Mouse (Mus musculus): ENCODE measurements around the gene Ak8.
A peak's percentile ranks its signal among the peaks of the same experiment; 100 is the strongest.

Ak8 gene

DNA sequence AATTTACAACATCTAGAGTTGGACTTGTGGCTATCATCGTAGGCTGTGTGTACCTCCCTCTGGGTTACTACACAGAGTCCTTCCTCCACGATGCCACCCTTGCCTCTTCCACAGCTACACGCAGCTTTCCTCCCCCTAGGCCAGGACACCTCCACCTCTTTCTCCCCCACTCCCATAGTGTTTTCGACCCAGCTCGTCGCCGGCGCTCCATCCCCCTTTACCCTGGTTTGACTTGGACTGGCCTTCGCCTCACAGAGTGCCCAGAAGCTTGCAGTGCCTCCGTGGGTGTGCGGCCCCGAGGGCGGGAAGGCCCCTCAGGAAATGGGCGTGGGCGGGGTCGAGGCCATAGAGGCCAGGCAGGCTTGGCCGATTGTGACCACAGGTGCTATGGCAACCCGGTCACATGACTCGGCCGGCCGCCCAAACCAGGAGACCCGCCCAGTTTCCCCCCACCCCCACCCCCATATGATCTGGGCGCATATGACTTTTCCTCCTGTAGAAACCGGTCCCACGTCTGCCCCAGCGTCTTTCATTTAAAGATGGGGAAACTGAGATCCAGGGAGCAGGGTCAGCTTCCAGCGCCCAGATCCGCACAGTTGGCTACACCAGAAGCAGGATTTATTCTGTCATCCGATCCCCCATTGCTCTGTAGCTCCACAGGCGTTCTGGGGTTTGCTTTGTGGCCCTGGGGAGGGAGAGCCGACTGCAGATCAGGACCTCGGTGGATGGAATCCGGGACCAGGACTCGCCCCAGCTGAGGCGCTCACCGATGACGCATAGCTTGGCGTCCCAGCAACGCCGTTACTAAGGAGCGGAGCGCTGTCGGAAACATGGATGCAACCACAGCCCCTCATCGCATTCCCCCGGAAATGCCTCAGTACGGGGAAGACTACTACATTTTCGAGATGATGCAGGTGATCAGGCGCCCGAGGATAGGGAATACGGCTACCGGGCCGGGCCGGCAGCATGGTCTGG, at the start of gene Ak8, which contains the start of gene Spaca9:
Gene Ak8, plus strand, starts transcription at position 804 of the 975 bp plus-strand sequence.
Gene Spaca9, minus strand, starts transcription at position 367 of the 975 bp plus-strand sequence.
- peak; percentile 88 for DNase-seq (ENCODE audit: low read depth, low spot score)

DNA sequence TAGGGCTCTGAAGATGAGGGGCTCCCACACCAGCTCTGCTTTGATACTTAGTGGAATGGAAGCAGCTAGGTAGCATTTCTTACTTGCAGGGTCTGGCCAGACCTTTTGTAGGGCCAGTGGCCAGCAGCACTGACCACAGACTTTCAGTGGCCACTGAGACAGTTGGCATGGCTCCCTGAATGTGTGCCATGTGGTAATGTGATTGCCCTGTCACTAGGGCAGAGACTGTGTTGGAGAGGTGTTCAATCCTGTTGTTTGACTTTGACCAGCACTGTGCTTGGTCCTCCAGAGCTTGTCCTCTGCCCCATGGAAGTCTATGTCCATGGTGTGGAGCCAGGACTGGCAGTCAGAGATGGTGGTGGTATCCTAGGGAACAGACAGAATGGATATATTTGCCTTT, 49.4 kb upstream of the Ak8 start:
- DNase-seq (ENCODE audit: low read depth, low spot score): no peak

DNA sequence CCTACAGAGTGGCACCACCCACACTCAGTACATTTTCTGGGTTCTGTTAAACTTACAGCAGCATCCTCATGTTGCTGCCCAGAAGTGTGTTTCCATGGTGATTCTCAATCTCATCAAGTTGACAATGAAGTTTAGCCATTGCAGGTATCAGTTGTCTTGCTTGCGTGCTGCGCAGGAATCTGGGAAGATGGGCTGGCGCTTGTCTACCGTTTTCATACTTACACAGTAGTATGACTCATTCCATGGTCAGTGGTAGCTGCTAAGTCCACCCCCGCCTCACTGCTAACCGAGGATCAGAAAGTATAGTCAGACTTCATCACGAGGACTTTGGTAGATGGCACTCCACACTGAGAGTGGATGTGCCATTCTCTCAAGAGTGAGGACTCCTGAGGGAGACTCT, 46.6 kb upstream of the Ak8 start:
- DNase-seq (ENCODE audit: low read depth, low spot score): no peak

DNA sequence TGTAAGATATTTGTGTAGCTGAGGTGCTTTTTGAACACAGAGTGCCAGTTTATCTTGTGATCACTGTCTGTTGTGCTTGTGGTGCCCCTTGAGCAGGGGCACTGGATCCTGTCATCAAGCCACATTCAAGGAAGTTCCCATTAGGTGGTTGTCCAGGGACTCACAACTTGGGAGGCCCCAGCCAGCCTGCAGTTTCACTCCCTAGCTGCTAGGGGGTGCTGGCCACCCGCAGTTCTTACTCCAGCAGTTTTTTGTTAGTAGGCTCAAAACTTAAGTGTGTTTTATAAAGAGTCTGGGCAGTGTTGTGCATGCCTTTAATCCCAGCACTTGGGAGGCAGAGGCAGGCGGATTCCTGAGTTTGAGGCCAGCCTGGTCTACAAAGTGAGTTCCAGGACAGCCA, 45.7 kb upstream of the Ak8 start:
- DNase-seq (ENCODE audit: low read depth, low spot score): peak; percentile 75

DNA sequence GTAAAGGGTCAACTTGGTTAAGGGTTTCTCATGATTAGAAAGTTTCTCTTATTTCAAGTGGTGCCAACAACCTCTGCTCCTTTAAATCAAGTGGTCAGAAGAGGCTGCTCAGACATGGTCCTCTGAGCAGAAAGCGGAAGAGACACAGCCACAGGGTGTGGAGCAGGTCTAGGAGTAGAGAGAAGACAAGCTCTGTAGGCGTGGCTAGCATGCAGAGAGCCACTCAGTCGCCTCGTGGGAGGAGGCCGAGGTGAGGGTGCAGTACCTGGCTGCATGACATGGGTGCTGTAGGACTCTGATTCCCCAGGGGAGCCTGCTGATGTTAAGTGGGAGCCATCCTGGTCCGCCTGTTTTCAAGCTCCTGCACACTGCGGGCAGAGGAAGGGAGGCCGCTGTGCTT, 43.7 kb upstream of the Ak8 start:
- DNase-seq (ENCODE audit: low read depth, low spot score): peak; percentile 74

DNA sequence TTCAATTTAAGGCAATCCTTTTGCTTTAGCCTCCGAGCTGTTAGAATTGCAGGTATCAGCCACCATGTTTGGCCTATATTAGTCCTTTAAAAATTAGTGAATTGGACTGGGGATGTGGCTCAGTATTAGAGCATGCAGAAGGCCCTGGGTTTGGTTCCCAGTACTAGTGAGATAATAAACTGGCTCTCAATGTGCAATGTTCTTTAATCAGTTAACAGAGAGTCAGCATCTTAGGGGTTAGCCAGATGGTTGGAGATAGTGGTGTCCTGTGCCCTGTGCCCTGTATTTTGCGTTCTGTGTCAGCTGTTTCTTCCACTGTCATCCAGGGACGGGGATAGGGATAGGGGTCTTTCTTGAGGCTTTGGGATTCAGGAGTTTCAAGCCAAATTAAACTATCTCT, 37.1 kb upstream of the Ak8 start:
- no peak for DNase-seq (ENCODE audit: low read depth, low spot score)

DNA sequence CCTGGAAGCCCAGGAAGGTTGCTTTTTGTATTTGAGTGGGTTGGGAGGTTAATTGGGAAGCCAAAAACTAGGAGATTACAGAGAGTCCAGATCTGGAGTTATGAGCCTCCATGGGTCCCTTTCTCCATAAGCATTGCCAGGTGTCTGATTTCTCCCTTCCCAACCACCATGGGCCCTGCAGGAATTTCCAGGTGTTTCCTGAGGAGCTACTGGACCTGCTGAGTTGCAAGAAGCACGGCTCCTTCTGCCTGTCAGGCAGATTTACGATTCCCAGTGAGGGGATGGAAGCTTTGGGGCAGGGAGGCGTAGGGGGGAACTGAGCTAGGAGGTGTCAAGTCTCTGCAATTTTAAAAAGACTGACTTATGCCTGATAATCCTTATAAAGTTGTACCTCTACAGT, 34.1 kb upstream of the Ak8 start:
- DNase-seq (ENCODE audit: low read depth, low spot score): no peak

DNA sequence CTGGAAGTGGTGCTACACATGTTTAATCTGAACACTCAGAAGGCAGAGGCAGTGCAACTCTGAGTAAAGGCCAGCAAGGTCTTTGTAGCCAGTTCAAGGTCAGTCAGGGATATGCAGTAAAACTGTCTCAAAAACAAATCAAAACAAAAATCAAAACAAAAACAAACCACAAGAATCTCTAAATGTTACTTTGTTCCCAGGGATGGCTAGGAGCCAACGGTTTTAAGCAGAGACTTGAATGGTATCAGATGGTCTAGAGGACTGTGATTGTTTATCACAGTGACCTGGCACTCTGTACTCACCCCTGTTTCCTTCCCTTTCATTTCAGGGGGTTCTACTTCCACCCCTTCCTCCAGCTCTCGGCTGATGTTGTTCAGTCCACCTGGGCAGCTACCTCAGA, 28.5 kb upstream of the Ak8 start:
- DNase-seq (ENCODE audit: low read depth, low spot score): no peak

DNA sequence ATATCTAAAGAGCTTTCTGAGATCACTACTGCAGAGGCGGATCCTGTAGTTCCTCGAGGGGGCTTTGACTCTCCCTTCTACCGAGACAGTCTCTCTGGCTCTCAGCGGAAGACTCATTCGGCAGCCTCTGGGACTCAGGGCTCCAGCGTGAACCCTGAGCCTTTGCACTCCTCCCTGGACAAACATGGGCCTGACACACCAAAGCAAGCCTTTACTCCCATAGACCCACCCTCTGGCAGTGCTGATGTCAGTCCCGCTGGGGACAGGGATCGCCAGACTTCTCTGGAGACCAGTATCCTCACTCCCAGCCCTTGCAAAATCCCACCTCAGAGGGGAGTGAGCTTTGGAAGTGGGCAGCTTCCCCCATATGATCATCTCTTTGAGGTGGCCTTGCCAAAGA, 24.0 kb upstream of the Ak8 start:
- no peak for DNase-seq (ENCODE audit: low read depth, low spot score)

DNA sequence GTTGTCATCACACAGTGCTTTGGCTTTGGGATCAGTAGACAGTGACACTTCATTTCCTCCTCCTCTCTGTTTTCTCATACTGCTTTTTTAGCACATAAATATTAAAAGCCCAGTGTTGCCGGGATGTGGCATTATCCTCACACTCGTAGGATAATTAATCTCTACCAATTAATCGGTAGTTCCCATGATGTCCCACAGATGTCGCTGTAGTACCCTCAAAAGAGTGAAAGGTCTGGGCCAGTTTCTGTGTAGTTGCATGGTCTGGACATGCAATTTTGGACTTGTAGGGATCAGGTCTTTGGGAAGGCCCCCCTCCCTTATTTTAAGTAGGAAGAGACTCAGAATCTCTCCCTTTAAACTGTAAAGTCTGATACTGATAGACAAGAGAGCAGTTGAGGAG, 19.3 kb upstream of the Ak8 start:
- peak; percentile 50 for DNase-seq (ENCODE audit: low read depth, low spot score)

DNA sequence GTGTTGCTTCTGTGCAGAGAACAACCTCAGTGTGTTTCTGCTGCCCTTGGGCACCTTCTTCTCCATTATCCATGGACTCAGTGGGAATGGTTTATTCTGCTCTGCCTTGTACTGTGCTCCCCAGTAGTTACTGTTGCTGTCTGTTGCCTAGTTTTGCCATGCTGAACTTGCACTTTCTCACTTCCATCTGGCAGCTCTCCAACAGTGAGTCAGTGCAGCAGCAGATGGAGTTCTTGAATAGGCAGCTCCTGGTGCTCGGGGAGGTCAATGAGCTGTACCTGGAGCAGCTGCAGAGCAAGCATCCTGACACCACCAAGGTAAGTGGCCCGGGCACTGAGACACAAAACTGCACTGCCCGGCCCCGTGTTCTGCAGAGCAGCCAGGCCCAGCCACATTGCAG, 18.2 kb upstream of the Ak8 start:
- DNase-seq (ENCODE audit: low read depth, low spot score): no peak

DNA sequence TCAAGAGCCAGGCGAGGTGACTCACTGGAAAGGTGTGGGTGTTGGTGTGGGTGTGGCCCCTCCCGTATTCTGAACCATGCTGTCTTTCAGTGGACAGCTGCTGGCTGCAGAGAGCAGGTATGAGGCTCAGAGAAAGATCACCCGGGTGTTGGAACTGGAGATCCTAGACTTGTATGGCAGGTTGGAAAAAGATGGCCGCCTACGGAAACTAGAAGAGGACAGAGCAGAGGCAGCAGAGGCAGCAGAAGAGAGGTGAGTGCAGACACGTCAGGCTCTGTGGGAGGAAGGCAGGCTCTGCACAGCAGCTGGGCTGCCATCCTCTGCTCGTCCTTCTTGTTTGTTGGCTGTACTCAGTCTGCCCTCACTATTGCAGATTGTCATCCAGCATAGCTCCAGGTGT, 14.1 kb upstream of the Ak8 start:
- DNase-seq (ENCODE audit: low read depth, low spot score): no peak

DNA sequence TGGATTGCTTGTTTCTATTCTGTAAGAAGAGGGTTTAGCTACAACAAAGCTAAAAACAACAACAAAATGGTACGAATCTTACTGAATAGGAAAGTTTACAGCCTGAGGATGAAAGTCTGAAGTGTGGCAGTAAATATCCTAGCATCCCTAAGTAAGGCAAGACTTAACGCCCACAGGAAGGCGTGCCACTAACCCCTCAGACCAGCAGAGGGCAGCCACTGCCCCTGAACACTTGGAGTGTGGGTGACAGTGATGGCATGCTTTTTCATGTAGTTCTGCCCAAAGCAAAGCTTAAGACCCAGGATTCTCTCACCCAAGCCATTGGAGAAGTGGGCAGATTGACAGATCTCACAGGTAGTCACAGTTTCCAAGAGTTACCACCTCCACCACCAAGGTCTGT, 11.5 kb upstream of the Ak8 start:
- peak; percentile 32 for DNase-seq (ENCODE audit: low read depth, low spot score)

DNA sequence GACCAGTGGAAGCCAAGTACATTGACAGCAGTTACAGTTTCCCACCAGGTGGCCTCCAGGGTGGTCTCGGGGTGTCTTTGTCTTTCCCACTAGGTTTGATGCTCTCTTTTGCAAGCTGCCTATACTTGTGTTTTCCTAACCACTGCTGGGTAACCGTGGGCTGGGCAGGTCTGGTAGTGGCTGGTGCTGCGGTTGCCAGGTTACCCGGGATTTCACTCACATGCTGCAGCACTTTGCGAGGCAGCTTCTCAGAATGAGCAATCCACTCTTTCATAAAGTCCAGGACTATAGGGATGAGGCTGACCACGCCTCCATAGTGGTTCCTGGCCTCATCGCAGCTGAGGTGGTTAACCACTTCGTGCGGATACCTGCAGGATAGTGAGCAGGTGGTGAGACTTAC, 7.3 kb upstream of the Ak8 start:
- peak; percentile 6 for DNase-seq (ENCODE audit: low read depth, low spot score)

DNA sequence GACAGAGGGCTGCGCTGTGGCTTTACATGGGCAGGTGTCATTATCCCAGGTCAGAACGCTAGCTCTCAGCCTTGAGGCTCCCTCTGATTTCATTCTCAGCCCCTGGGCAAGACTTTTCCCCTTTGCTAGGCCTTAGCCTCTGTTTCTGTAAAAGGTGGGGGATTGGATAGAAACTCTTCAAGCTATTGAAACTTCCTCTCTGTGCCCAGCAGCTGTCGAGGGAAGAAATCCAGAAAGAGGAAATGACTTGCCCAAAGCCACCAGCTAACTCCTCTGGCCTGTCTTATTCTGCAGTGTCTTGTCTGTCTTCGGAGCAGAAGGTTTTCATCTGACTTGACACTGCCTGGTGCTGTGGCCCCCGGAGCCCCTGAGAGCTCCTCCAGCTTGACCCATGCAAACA, 1.4 kb upstream of the Ak8 start:
- DNase-seq (ENCODE audit: low read depth, low spot score): no peak

DNA sequence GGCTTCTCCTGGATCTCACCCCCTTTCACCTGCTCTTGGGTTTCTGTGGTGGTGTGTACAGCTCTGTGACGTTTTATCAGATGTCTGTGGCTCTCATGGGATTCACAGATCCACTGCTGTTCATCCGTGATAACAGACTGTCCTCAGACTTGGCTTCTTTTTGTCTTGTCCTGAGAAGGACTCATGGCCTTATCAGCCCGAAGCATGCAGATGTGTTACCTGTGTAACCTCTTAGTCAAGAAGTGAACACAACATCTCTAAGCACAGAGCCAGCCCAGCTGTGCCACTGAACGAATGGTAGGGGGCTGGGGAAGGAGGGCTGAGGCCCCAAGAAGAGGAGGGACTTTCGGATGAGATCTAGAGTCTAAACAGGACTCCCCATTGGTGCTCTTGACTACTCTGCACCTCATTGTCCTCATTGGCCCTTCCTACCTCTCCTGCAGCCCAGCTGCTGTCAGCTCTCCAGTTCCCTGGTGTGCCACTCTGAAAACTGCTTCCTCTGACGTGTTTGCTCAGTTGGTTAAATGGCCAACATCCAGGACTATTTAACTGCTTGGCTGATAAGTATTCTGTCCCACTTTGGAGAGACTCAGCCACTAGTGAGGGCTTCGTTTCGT, 1.8 kb downstream of the Ak8 start:
- DNase-seq (ENCODE audit: low read depth, low spot score): no peak

DNA sequence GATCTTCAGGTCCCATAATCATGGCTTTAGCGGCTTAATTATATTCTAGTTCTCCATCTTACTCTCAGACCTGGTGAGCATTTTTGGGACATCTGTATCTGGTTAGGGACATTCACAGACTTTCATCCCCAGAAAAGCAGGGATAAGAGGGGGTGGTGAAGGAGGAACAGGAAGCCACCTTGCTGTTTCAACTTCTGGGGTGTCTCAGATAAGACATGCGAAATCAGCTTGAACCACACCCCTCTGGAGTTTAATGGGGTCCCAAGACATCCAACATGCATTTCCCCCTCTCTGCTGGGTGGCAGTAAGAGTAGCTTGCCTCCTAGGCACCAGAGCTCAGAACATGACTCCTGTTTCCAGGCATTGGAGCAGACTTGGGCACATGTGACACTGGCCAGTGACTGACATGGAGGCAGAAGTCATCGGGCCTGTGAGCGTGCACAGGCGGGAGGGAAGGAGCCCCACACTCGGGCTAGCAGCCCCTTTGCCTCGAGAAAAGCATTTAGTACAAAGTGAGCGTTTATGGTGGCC, 6.2 kb downstream of the Ak8 start:
- DNase-seq (ENCODE audit: low read depth, low spot score): no peak

DNA sequence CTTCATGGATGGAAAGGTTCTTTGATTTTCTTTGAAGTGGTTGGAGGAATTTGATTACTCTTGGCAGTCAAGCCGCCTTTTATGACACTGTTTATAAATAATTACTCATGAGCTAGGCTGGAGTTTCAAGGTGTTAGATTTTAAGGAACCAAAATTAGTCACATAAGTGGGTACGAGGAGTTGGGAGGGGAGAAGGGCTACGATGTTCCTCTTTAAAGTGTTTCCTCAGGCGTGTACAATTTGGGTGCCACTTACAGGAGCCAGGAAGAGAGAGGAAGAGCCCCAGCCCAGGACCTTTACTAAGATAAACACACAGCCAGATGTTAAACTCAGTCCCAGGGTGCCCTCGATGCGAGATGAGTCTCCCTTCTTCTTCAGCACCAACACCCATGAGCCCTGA, 6.8 kb downstream of the Ak8 start:
- no peak for DNase-seq (ENCODE audit: low read depth, low spot score)

DNA sequence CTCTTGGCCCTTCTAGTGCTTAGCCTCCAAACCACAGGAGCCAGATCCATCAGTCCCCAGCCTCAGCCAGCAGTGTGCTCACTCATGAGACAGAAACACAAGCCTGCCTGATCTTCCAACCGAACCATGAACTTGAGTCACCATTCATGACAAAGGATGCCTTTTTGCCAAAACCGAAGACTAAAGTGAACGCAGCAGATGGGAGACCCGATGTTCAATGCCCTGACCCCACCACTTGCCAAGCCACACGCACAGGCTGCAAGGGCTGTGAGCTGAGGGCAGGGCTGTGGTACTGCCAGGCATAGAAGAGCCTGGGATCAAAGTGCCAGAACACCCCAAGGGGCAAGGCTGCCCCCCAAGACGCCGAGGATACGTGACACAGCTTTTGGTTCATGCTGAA, 13.1 kb downstream of the Ak8 start:
- DNase-seq (ENCODE audit: low read depth, low spot score): no peak

DNA sequence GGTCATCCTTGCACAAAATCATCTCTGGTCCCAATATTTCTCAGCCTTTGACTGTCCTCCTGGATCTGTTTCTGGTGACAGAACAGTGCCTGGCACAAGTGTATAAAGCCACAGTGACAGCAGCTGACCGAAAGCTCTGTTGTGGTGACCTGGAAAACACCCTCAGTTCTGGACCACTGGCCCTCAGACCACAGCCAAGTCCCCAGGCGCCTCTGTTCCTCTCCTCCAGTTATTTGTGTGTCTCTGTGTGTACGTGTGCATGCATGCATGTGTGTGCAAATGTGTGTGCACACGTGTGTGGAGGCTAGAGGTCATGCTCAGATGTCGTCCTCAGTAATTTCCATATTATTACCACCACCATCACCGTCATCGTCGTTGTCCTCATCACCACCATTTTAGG, 22.5 kb downstream of the Ak8 start:
- DNase-seq (ENCODE audit: low read depth, low spot score): no peak

DNA sequence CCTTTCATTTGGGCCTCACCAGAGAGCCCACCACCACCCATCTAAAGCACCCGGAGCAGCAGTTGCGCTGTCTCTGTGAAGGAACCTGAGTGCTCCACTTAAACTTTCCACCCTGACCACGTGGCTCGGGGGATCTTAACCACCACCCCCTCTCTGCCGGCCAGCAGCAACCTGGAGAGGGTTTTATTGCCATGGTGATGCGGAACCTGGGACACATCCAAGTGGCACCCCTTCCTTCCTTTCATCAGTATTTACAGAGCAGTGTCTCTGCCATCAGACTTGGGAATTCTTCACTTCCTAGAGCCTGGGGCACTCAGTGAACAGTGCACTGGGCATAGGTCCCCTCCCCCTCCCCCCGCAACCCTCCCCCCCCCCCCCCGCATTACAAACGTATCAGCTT, 23.9 kb downstream of the Ak8 start:
- no peak for DNase-seq (ENCODE audit: low read depth, low spot score)

DNA sequence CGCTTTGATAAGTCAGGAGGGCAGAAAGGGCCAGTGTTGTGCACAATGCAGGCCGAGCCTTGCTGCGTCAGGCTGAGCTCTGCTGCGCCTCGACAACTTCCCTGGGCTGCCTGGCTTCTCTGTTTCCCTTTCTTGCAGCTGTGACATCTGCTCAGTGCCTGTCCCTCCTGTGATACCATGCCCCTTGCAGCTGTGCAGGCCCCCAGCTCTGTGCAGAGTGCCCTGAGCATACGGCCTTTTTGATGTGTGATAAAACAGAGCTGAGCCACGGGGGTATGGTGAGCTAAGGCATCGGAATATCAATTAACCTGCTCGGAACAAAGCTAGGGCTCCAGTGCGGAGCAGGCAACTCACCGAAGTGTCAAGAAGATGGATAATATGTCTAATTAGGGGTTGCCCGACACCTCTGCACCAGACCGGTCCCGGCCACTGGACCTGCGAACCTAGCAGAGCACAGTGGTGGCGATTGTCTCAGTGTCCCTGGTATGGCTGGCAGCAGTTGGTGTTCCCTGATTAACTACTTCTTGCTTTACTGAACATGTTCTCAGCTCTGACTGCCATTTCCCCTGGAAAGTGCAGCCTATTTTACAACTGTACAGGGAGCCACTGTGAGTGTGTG, 27.9 kb downstream of the Ak8 start:
- no peak for DNase-seq (ENCODE audit: low read depth, low spot score)

All from R1 (cell line).